Mouse (Mus musculus) stomach, postnatal 0 days (tissue): ENCODE results near the gene Ubash3b.

Experiments
- CTCF ChIP-seq: IDR thresholded peaks from 2 replicates; pipeline ENCODE4 v1.5.1; 2016; ENCODE audit warnings: antibody characterized with exemption, low read depth, mild to moderate bottlenecking, moderate library complexity
- EP300 ChIP-seq: optimal IDR thresholded peaks from 2 replicates; pipeline ENCODE3; 2016; ENCODE audit warnings: antibody characterized with exemption

DNA sequence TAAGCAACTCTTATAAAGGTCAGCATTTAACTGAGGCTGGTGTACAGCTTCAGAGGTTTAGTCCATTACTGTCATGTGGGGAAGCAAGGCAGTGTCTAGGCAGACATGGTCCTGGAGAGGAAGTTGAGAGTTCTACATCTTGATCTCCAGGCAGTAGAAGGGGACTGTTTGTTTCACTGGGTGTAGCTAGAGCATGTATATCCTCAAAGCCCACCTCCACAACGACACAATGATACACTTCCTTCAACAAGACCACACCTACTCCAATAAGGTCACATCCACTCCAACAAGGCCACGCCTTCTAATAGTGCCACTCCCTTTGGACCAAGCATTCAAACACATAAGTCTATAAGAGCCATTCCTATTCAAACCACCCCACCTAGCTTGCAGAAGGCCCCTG, 7.2 kb upstream of the Ubash3b start:
- no peak for TF ChIP-seq CTCF
- TF ChIP-seq EP300: no peak
